Mouse (Mus musculus) MEL (cell line): Measurements from ENCODE around the gene Trappc10. TPM values are rescaled to one million over a fixed set of nuclear protein-coding genes. Genes with fewer than 3 reads are reported as not detected.

Source experiments
- DNase-seq: peaks from one replicate; pipeline ENCODE4 v3.0.0; 2011; ENCODE audit warnings: low read depth, low spot score
- H3K27ac ChIP-seq: 2 replicates; pipeline ENCODE4 v1.5.1; 2012; ENCODE audit warnings: low read depth, mild to moderate bottlenecking, control low read depth, low read length, moderate library complexity; ENCODE audit not compliant: control insufficient read depth
- H3K27me3 ChIP-seq, 2 experiments: fragments of 150-350 bp in 1 of 2; sonication (generic) in 1 of 2; 2 replicates each; pipeline ENCODE4 v1.6.1; 2012; ENCODE audit warnings: low read length in 2 of 2, mild to moderate bottlenecking in 2 of 2, improper control_type of control experiment in 1 of 2, moderate library complexity in 1 of 2; ENCODE audit not compliant: insufficient read depth in 2 of 2, control insufficient read depth in 1 of 2
- H3K36me3 ChIP-seq, 2 experiments: 2 replicates each; pipeline ENCODE4 v1.6.1; 2012 to 2014; ENCODE audit warnings: low read length in 2 of 2, improper control_type of control experiment in 1 of 2, inconsistent platforms in 1 of 2, mild to moderate bottlenecking in 1 of 2; ENCODE audit not compliant: insufficient read depth in 2 of 2, control insufficient read depth in 1 of 2
- H3K4me1 ChIP-seq, 2 experiments: fragments of 150-350 bp in 1 of 2; sonication (generic) in 1 of 2; 2 replicates each; pipeline ENCODE4 v1.6.1; 2012; ENCODE audit warnings: low read length in 2 of 2, improper control_type of control experiment in 1 of 2, mild to moderate bottlenecking in 1 of 2; ENCODE audit not compliant: insufficient read depth in 2 of 2, control insufficient read depth in 1 of 2
- H3K4me3 ChIP-seq, 2 experiments: fragments of 150-350 bp in 1 of 2; sonication (generic) in 1 of 2; 2 replicates each; pipeline ENCODE4 v1.5.1; 2012; ENCODE audit warnings: low read depth in 2 of 2, low read length in 2 of 2, mild to moderate bottlenecking in 2 of 2, moderate library complexity in 2 of 2, control low read depth in 1 of 2, improper control_type of control experiment in 1 of 2; ENCODE audit not compliant: control insufficient read depth in 1 of 2, insufficient read depth in 1 of 2
- H3K79me2 ChIP-seq: 2 replicates; pipeline ENCODE4 v1.6.1; 2012; ENCODE audit warnings: mild to moderate bottlenecking, low read length, moderate library complexity; ENCODE audit not compliant: control insufficient read depth, poor library complexity, insufficient read depth
- H3K9ac ChIP-seq: 2 replicates; pipeline ENCODE4 v1.6.1; 2012; ENCODE audit warnings: low read depth, mild to moderate bottlenecking, control low read depth, low read length, moderate library complexity; ENCODE audit not compliant: control insufficient read depth, poor library complexity, severe bottlenecking
- H3K9me3 ChIP-seq: fragments of 150-350 bp; sonication (generic); replicated peaks from 2 replicates; pipeline ENCODE4 v1.6.1; 2012; ENCODE audit warnings: mild to moderate bottlenecking, low read length, improper control_type of control experiment, moderate library complexity; ENCODE audit not compliant: insufficient read depth
- CHD2 ChIP-seq: IDR thresholded peaks from 2 replicates; pipeline ENCODE4 v1.6.1; 2011; ENCODE audit warnings: low read length, improper control_type of control experiment
- E2F4 ChIP-seq: IDR thresholded peaks from 2 replicates; pipeline ENCODE4 v1.6.1; 2011; ENCODE audit warnings: low read depth, low read length, improper control_type of control experiment, borderline replicate concordance
- EP300 ChIP-seq, 2 experiments: IDR thresholded peaks; 2 replicates each; pipeline ENCODE4 v1.6.1; 2011; ENCODE audit warnings: improper control_type of control experiment in 2 of 2, low read length in 2 of 2, low read depth in 1 of 2, mild to moderate bottlenecking in 1 of 2
- NELFE ChIP-seq: IDR thresholded peaks from 2 replicates; pipeline ENCODE4 v1.6.1; 2011; ENCODE audit warnings: low read depth, low read length, improper control_type of control experiment
- NRF1 ChIP-seq: IDR thresholded peaks from 2 replicates; pipeline ENCODE4 v1.6.1; 2014; ENCODE audit warnings: low read depth, mild to moderate bottlenecking, inconsistent platforms, low read length, improper control_type of control experiment, moderate library complexity; ENCODE audit not compliant: poor library complexity, insufficient read depth, severe bottlenecking
- SIN3A ChIP-seq: IDR thresholded peaks from 2 replicates; pipeline ENCODE4 v1.6.1; 2012; ENCODE audit warnings: low read length, improper control_type of control experiment, inconsistent platforms
- TAL1 ChIP-seq: IDR thresholded peaks from 2 replicates; pipeline ENCODE4 v1.6.1; 2012; ENCODE audit warnings: mild to moderate bottlenecking, inconsistent platforms, low read length, moderate library complexity, mixed read lengths
- UBTF ChIP-seq: IDR thresholded peaks from 2 replicates; pipeline ENCODE4 v1.6.1; 2012; ENCODE audit warnings: low read depth, mild to moderate bottlenecking, inconsistent platforms, low read length, improper control_type of control experiment, moderate library complexity, borderline replicate concordance; ENCODE audit not compliant: insufficient read depth
- USF1 ChIP-seq: IDR thresholded peaks from 2 replicates; pipeline ENCODE4 v1.6.1; 2014; ENCODE audit warnings: low read depth, mild to moderate bottlenecking, inconsistent platforms, low read length, improper control_type of control experiment, moderate library complexity
- ZKSCAN1 ChIP-seq: IDR thresholded peaks from 2 replicates; pipeline ENCODE4 v1.6.1; 2012; ENCODE audit warnings: low read depth, mild to moderate bottlenecking, inconsistent platforms, low read length, improper control_type of control experiment, moderate library complexity
- ZMIZ1 ChIP-seq: IDR thresholded peaks from 2 replicates; pipeline ENCODE4 v1.6.1; 2012; ENCODE audit warnings: low read depth, mild to moderate bottlenecking, inconsistent platforms, low read length, improper control_type of control experiment, moderate library complexity
- polyA plus RNA-seq, 2 experiments: library from polyadenylated mRNA; stranded (reverse) in 1 of 2; unstranded in 1 of 2; fragments of >175 nt in 1 of 2; fragments of >200 nt in 1 of 2; gene quantifications; 2 replicates each; pipeline versions ENCODE4 v1.2.1 to v1.2.4; 2012; ENCODE audit warnings: low replicate concordance in 2 of 2, low read depth in 1 of 2; ENCODE audit not compliant: insufficient read length in 2 of 2, insufficient read depth in 1 of 2, missing spikeins in 1 of 2
- total RNA-seq: library from RNA; depleted of rRNA; stranded (reverse); fragments of 300-350 nt; gene quantifications from 2 replicates; pipeline ENCODE4 v1.2.3, GENCODE M21; 2012

Trappc10 gene
- total and polyA plus RNA-seq, 3 experiments = 26.1 to 35.5 TPM; not detected in 1

GRCm38 (mm10) chr10:78287465-78288132 is 43.2 kb upstream of the Trappc10 start (continued):
- no peak for TF ChIP-seq NELFE
- no peak for TF ChIP-seq CHD2
- no peak for TF ChIP-seq USF1

- no peaks in the 10 kb centered on the region for H3K4me1 ChIP-seq
- no peak overlapping the region for H3K27ac ChIP-seq
- no peak for TF ChIP-seq TAL1
- no peak for TF ChIP-seq E2F4
- TF ChIP-seq ZKSCAN1 = no peak
- no peak for TF ChIP-seq SIN3A
- H3K4me3 ChIP-seq = no peak overlapping the region
- H3K9me3 ChIP-seq = no peaks in the 10 kb centered on the region
- H3K36me3 ChIP-seq = no peaks in the 10 kb centered on the region
- H3K27me3 ChIP-seq = peaks cover 0 to 4% of the 10 kb centered on the region in 2 experiments; a peak in 2 of 4 replicates
- H3K79me2 ChIP-seq = no peaks in the 10 kb centered on the region
- no peak for DNase-seq
- no peak overlapping the region for H3K9ac ChIP-seq
Measured at GRCm38 (mm10) chr10:78285959-78286358, 41.5 kb upstream of the Trappc10 start.

GRCm38 (mm10) chr10:78285409-78285808 is 41.0 kb upstream of the Trappc10 start:
- peaks cover 0 to 3% of the 10 kb centered on the region in 2 experiments; a peak in 2 of 4 replicates for H3K27me3 ChIP-seq
- H3K36me3 ChIP-seq = no peaks in the 10 kb centered on the region
- H3K9ac ChIP-seq = no peak overlapping the region
- no peaks in the 10 kb centered on the region for H3K4me1 ChIP-seq
- H3K4me3 ChIP-seq = no peak overlapping the region
- H3K9me3 ChIP-seq = no peaks in the 10 kb centered on the region
- no peak for DNase-seq
- no peak overlapping the region for H3K27ac ChIP-seq
- no peaks in the 10 kb centered on the region for H3K79me2 ChIP-seq
- TF ChIP-seq EP300 (IDR thresholded peaks at IDR 0.05; ENCODE audit: low read depth in 1 of 2, low read length in 2 of 2) (no peak), UBTF (no peak), USF1 (no peak), NRF1 (no peak)

- Histone ChIP-seq H3K9ac (no peak overlapping the region), H3K4me3 (no peak overlapping the region), H3K4me1 (no peaks in the 10 kb centered on the region), H3K79me2 (no peaks in the 10 kb centered on the region), H3K9me3 (no peaks in the 10 kb centered on the region), H3K27ac (no peak overlapping the region), H3K27me3 (no peaks in the 10 kb centered on the region; a peak in 1 of 4 replicates), H3K36me3 (no peaks in the 10 kb centered on the region)
- no peak for TF ChIP-seq ZMIZ1
- TF ChIP-seq, all 39 proteins: peak for 0
- no peak for DNase-seq
Measured at GRCm38 (mm10) chr10:78284812-78285211, 40.4 kb upstream of the Trappc10 start.
